Mouse (Mus musculus) kidney, postnatal 0 days (tissue): Measurements from ENCODE around the gene Hmga1. TPM values are rescaled to one million over a fixed set of nuclear protein-coding genes. Genes with fewer than 3 reads are reported as not detected.
A peak's percentile ranks its signal among the peaks of the same experiment; 100 is the strongest.

ENCODE experiments used
- ATAC-seq: fragments of 200-750 bp; cut with Nextera tagmentation; replicated peaks from 2 replicates; pipeline ENCODE4 v1.8.0; 2017; ENCODE audit warnings: low read depth, moderate number of reproducible peaks, moderate TSS enrichment, moderate library complexity; ENCODE audit not compliant: low FRiP score
- DNase-seq: peaks from one replicate; pipeline ENCODE4 v3.0.0-alpha.2; 2016; ENCODE audit warnings: low spot score
- H3K27ac ChIP-seq: fragments of 300-500 bp; sonication (generic); 2 replicates; pipeline ENCODE4 v1.5.1; 2014; ENCODE audit warnings: mild to moderate bottlenecking
- H3K27me3 ChIP-seq: fragments of 300-500 bp; sonication (generic); 2 replicates; pipeline ENCODE4 v1.6.1; 2014; ENCODE audit warnings: low read length, mixed read lengths; ENCODE audit not compliant: insufficient read depth
- H3K36me3 ChIP-seq: fragments of 300-500 bp; sonication (generic); 2 replicates; pipeline ENCODE4 v1.6.1; 2014; ENCODE audit warnings: low read length, mixed read lengths; ENCODE audit not compliant: insufficient read depth
- H3K4me1 ChIP-seq: fragments of 300-500 bp; sonication (generic); replicated peaks from 2 replicates; pipeline ENCODE4 v1.6.1; 2014; ENCODE audit warnings: antibody characterized with exemption, low read length, mixed read lengths; ENCODE audit not compliant: insufficient read depth
- H3K4me2 ChIP-seq: fragments of 300-500 bp; sonication (generic); 2 replicates; pipeline ENCODE4 v1.6.1; 2014; ENCODE audit warnings: mild to moderate bottlenecking, low read length, moderate library complexity, mixed read lengths
- H3K4me3 ChIP-seq: fragments of 300-500 bp; sonication (generic); replicated peaks from 2 replicates; pipeline ENCODE4 v1.5.1; 2014; ENCODE audit warnings: low read depth, low read length
- H3K9ac ChIP-seq: fragments of 300-500 bp; sonication (generic); 2 replicates; pipeline ENCODE4 v1.6.1; 2014; ENCODE audit warnings: low read depth, low read length
- H3K9me3 ChIP-seq: fragments of 300-500 bp; sonication (generic); replicated peaks from 2 replicates; pipeline ENCODE4 v1.6.1; 2016; ENCODE audit warnings: low read length, inconsistent platforms, mixed read lengths
- CTCF ChIP-seq: IDR thresholded peaks from 2 replicates; pipeline ENCODE4 v1.5.1; 2016; ENCODE audit warnings: antibody characterized with exemption, low read depth, mild to moderate bottlenecking, moderate library complexity
- WGBS: fragments of 180-500 bp; shearing (Covaris S2); extraction: QIAGEN DNeasy Blood & Tissue Kit; methylation state at CpG from one replicate; pipeline ENCODE4 v1.1.7; 2014; 5-methylcytosine and 5-hydroxymethylcytosine counted together
- polyA plus RNA-seq: library from polyadenylated mRNA; unstranded; fragments of >200 nt; fragmentation: Nextera tagmentation; extraction: Ambion mirVana; gene quantifications from 2 replicates; pipeline ENCODE4 v1.2.1, GENCODE M21; 2015

The Hmga1 gene
- polyA plus RNA-seq, 1 experiment from 2014 or later: 131 TPM

DNA sequence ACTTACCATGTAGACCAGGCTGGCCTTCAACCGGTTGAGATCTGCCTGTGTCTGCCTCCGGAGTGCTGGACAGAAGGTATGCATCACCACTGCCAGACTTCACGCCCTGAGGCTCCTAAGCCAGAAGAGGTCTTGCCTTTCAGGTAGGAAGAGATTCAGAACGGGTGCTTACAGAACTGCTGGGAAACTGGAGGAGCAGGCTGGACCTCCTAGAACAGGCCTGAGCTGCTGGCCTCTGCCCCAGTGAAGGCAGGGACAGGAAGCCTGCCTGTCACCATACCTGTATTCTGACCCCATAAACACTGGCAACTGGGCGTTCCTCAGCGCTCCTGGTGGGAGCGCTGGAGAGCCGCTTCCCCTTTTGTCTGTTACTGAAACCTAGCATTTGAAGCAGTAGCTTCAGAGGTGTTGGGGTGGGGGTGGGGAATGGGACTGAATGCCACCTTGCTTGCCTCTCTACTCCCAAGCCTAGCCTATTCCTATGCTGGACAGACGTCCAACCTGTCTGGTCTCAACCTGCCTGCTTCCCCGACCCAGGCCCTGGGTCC, 4.8 kb upstream of the Hmga1 start:
- Histone ChIP-seq H3K9ac (no peak overlapping the region), H3K4me1 (peaks cover 16% of the 10 kb centered on the region; the same call in 1 of the 2 replicates), H3K4me2 (no peak overlapping the region), H3K27ac (no peak overlapping the region), H3K36me3 (no peaks in the 10 kb centered on the region), H3K27me3 (no peaks in the 10 kb centered on the region), H3K4me3 (no peak overlapping the region), H3K9me3 (no peaks in the 10 kb centered on the region)
- DNase-seq: no peak
- no peak for TF ChIP-seq CTCF
- ATAC-seq: no peak
- WGBS: 66% methylated on average over 10 of the region's 10 CpGs

DNA sequence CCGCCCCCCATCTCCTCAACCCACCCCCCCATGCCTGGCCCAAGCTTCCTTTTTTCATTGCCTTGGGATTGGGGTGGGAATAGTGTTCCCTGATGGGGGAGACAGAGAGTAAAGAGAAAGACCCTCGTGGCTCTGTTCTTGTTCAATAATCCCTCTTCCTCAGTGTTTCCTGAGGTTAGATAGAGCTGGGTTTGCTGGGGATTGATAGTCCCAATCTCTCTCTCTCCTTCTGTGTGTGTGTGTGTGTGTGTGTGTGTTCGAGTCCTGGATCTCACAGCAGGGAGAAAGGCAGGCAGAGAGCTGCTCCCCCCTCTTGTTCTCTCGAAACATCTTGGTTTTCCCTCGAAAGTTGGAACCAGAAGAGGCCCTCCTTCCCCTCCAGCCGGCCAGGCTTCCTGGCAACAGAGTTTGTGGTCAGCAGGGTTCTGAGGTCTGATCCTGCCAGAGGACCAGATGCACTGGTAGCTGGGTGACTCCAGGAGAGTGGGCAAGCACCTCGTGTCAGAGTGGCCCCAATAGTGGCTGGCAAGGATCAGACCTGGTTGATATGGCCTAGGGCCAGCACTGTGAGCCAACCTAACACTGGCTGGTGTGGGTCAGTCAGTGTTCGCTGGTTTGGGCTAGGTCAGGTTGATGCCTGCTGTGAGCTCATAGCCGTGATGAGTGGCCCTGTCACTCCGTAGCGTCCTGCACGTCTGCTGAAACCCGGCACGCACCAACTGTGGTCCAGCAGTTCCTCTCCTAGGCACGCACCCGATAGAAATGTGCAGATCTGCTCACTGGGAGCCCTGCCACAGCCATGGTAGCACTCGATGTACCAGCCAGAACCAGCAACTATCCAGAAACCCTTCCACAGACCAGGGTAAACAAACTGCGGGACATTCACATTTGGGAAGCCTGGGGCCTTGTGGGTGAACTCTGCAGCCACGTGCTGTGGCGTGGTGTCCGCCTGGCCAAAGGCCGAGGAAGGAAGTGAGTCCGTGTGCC, 3.8 kb upstream of the Hmga1 start:
- H3K9me3 ChIP-seq: no peaks in the 10 kb centered on the region
- WGBS: 76% methylated on average over 23 of the region's 23 CpGs

GRCm38 (mm10) chr17:27554062-27554960, 2.0 kb upstream of the Hmga1 start:
- ATAC-seq: no peak
- WGBS: 56% methylated on average over 20 of the region's 20 CpGs
- peak overlapping the region; percentile 96 for H3K27ac ChIP-seq
- peak overlapping the region; percentile 88 for H3K9ac ChIP-seq
- peak overlapping the region; percentile 91 for H3K4me2 ChIP-seq
- H3K27me3 ChIP-seq: no peaks in the 10 kb centered on the region
- no peaks in the 10 kb centered on the region for H3K36me3 ChIP-seq
- no peak for DNase-seq
- H3K4me3 ChIP-seq: 0 out of 2 replicates have a peak overlapping the region, but pooled peaks have one; percentile 77
- no peak for TF ChIP-seq CTCF
- H3K4me1 ChIP-seq: peaks cover 19% of the 10 kb centered on the region
- no peaks in the 10 kb centered on the region for H3K9me3 ChIP-seq

More for the DNA sequence above, 3.8 kb upstream of the Hmga1 start:
- TF ChIP-seq CTCF: no peak
- Histone ChIP-seq H3K4me3 (no peak overlapping the region), H3K4me2 (no peak overlapping the region), H3K4me1 (peaks cover 16% of the 10 kb centered on the region), H3K27ac (no peak overlapping the region), H3K27me3 (no peaks in the 10 kb centered on the region), H3K36me3 (no peaks in the 10 kb centered on the region), H3K9ac (no peak overlapping the region)
- no peak for ATAC-seq
- DNase-seq: no peak

DNA sequence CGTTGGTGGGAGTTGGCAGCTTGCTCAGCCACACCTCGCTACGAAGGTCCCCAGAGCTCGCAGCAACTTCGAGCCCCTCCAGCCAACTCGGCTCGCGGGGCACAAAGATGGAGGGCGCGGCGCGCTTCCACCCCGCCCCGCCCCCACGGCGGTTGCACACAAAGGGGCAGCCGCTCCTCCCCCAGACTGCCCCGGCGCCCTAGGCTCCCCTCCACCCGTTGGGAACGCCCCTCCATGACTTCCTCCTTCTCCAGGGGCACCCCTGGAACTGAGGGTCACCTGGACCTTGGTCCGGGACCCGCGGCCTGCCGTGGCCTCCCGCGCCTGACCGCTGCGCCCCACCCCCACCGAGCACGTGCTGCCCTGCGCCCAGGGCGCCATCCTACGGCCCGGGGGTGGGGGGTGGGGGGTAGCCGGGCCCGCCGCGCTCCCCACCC, 1.2 kb upstream of the Hmga1 start:
- peak overlapping the region; percentile 77 for H3K4me3 ChIP-seq
- peak overlapping the region; percentile 91 for H3K4me2 ChIP-seq
- ATAC-seq (peak; percentile 27), DNase-seq (peak; percentile 79)
- WGBS: 1% methylated on average over 35 of the region's 39 CpGs
- TF ChIP-seq CTCF: no peak
- H3K9me3 ChIP-seq: no peaks in the 10 kb centered on the region
- no peaks in the 10 kb centered on the region for H3K27me3 ChIP-seq
- peak overlapping the region; percentile 96 for H3K27ac ChIP-seq
- H3K9ac ChIP-seq: peak overlapping the region; percentile 88
- H3K4me1 ChIP-seq: peaks cover 18% of the 10 kb centered on the region
- no peaks in the 10 kb centered on the region for H3K36me3 ChIP-seq

DNA sequence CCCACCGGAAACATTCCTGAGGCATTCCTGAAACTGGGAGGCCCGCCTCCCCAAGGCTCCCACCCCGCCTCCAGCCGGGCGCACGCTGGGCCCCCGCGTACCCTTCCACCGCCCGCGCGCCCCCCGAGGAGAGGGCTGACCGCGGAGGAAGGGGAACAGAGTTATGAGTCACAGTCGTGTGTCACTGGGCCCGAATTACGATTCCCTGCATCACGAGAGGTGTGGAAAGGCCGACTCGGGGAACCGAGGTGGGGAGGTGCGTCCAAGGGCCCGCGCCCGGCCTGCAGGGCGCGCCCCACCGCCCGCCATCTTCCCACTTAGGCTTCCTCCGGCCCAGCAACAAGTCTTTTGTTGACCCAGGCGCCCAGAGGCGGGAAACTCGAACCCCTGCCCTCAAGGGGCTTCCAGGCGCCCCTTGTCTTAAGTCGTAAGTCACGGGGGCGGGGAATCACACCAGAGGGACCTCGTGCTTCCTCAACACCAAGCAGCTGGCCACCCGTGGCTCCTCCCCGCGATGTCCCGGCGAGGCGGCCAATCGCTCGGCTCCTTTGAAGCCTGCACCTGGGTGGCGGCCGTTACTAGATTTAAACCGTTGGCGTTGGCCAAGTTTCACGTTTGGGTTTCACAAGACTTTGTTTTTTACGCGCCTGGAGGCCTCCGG, 655 bp upstream of the Hmga1 start:
- ATAC-seq (peak; percentile 51), DNase-seq (peak; percentile 92)
- H3K4me3 ChIP-seq: peak overlapping the region; percentile 77
- peak overlapping the region; percentile 88 for H3K9ac ChIP-seq
- H3K27ac ChIP-seq: peak overlapping the region; percentile 96
- WGBS: under 1% methylated on average over 55 of the region's 55 CpGs
- H3K4me1 ChIP-seq: peaks cover 18% of the 10 kb centered on the region
- no peaks in the 10 kb centered on the region for H3K27me3 ChIP-seq
- TF ChIP-seq CTCF: 0 out of 2 replicates have a peak, but pooled peaks have one; percentile 9
- H3K36me3 ChIP-seq: no peaks in the 10 kb centered on the region
- H3K9me3 ChIP-seq: no peaks in the 10 kb centered on the region
- H3K4me2 ChIP-seq: peak overlapping the region; percentile 91
